Mouse (Mus musculus) lung, postnatal 36 days (tissue): Measurements from ENCODE around the gene Ttll5.

Experiments
- DNase-seq: peaks from one replicate; pipeline ENCODE4 v3.0.0; 2022; ENCODE audit warnings: mixed read lengths

The Ttll5 gene

DNA sequence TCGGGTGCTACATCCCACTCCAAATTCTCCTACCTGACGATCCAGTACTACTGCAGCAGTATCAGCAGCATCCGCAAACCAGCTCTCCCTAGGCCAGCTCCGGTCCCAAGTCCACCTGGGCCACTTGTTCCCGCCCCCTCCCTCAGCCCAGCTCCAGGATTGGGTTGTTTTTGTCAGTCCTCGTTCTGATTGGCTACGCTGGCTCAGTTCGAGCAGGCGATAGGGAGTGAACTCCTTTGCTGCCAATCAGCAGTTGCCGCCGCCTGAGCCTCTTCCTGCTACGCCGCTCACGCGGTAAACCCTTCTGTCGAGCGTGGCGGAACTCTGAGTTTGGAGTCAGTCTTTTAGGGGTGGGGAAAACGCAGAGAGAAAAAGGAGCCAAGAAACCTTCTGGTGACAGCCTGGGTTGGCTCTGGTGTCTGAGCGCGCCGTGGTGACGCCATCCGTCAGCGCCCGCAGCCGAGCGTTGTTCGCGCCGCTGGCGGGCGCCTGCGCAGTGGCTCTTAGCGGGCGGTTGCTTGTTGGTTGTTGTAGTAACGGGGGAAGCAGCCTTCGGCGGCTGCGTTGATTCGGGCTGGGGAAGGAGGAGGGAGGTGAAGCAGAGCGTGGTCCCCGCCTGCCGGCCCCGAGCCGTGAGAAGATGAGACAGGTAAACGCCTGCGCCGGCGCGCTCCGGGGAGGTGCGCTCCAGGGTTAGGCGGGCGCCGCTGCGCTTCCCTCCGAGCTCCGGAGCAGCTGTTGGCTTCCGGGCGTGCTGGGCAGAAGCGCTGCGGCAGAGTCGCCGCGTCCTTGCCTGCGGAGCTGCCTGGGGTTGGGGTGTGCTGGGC, at the start of gene Ttll5, which contains the start of gene Erg28:
Gene Ttll5 (plus strand): TSS at position 222 of the 827 bp plus-strand sequence.
Gene Erg28 (minus strand): TSS at position 113 of the 827 bp plus-strand sequence.
- DNase-seq: peak; percentile 95

DNA sequence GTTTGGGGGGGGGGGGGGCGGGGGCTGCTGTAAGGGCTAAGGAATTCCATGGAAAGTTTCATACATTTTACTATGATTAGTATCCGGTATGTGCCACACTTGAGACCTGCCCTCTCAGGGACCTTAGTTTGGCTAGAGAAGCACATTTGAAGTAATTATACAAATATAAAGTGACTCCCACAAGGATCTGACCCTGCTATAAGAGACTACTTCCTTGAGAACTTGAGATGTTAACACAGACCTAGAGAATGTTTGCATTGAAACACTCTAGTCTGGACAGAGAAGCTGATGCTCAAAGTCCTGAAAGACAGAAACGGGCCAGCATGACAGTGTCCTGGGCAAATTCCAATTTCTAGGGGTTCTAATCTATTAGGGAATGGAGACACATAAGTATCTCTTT, 45.5 kb upstream of the Ttll5 start:
- DNase-seq: no peak

DNA sequence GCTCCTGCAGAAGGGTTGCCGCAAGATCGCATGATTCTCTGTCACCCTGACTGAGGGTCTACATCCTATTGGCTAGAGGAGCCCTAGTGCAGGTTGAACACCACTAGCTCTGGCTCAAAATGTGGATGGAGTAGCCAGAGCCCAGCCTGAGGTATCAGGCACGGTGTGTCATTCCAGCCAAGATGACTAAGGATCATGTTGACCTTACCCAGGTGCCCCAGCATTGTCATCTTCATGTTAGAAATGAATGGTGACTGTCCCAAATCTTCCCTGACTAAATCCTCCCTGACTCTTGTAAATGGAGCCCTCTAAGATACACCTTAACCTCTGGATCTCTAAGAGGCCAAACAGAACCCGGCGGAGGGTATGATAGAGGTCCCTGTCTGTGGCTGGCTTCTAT, 44.8 kb upstream of the Ttll5 start:
- DNase-seq: no peak

DNA sequence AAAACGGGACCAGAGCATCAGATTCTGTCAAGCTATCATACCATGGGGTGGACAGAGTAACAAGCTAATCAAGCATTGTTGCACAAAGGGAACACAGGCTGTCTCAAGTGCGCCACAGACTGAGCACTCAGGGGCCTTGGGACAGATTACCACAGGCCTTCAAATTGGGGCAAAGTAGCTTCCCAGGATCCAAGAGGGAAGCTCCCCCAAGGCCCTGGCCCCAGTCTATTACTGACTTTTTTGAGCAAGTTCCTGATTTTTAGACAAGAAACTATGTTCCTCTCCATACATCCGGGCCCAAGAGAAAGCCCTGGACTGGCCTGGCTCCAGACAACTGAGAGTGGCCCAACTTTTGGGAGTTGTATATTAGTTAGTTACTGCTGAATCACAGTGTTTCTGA, 42.9 kb upstream of the Ttll5 start:
- DNase-seq: no peak

DNA sequence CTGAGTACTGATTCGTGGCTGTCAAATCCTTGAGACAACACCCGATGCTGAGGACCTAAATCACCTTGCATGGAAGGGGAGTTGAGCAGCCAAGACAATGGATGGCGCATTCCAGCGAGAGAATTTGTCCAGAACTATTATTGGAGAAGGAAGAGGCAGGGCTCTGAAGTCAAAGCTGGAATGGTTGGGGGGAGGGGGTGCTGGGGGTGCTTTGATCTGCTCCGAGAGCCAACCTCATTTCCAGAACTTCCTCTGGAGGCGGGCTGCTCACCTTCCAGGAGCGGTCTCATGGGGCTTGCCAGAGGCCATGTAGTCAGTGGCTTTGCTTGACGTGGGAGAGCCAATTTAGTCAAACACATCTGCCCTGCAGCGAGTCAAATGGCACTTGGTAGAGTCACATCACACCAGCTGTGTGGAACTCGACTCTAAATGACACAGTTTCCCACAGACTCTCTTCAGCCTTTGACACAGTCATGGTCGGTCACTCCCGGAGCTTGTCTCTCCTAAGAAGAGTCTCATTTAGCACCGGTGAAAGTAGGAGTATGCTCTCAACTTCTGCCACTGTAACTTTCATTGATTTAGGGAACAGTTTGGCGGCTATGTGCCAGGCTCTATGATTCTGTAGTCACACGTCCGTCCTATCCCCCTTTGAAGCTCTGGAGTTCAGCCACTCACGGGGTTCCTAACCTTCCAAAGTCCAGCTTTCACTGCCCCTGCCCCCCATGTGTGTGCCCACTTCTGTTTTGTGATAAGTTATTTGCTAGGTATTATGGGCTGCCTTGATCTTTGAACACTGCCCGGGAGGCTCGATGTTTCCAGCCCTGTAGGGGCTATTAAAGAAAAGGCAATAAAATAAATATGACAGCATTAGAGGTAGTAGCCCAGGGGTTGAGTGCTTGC, 39.3 kb upstream of the Ttll5 start:
- DNase-seq: no peak

DNA sequence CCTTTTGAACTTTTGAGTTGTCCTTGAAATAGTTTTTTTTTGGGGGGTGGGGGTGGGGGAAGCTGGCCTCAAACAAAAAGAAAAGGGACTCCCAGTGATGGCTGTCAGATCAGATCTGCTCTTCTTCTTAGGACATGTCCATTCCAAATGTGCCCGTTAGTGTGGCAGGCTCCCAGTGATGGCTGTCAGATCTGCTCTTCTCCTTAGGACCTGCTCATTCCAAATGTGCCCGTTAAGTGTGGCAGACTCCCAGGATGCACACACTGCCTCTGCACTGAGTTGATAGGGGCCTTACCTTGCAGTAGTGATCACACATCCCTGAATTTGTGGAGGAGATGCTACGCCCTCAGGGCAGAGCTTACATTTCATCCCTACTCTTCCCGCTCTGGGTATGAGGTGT, 32.3 kb upstream of the Ttll5 start:
- no peak for DNase-seq

DNA sequence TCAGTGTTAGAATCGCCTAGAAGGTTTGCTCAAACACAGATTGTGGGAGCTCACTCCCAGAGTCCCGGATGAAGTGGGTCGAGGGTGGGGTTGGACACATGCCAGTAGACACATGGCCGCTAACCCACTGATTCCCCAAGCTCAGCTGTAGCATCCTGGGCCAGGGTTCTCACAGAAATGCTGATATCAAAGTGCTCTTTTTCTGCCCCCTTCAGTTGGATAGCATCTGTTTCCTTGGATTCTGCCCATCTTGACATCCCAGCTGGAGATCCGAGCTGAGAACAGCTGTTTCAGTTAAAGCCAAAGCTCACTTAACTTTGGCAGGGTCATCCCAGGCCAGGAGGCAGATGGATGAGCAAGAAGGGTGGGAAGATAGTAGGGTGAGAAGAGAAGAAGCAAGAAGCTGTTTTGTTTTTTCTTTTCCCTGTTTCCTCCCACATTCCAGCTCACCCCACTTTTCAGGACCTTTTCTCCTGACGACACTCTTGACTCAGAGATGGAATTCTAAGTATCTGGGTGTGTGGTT, 31.6 kb upstream of the Ttll5 start:
- DNase-seq: peak; percentile 54

DNA sequence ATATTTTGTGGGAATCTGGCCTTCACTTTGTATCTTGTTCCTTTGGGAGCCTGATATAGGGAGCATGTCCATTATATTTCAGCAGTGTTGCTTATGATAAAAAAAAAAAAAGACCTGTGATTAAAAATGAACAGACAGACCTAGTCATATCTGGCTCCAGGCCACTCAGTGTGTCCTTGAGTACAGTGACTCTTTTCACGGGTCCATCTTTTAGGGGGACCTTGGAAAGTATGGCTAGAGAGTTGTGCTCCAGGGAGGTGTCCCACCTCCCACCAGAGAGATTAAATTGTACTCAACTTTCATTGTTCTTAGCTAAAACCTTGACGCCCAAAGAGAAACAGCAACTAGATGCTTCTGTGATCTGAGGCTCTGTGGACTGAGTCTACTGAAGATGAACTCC, 30.4 kb upstream of the Ttll5 start:
- no peak for DNase-seq

DNA sequence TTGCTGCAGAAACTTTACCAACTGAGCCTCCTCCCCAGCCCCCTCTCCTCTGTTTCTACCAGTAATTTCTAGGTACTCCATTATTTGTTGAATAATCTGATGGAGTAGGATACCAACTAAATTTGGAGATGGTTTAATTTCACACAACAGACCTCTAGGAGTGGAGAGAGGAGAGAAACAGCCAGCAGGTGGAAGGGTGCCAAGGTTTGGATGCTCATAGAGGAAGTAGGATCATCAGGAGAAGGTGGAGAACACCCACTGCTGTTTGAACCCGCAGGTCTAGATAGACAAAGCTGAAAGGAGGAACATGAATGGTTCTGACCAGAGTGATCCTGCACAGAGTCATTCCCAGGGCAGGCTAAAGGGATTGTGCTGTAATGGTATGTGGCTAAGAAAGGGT, 28.9 kb upstream of the Ttll5 start:
- no peak for DNase-seq

DNA sequence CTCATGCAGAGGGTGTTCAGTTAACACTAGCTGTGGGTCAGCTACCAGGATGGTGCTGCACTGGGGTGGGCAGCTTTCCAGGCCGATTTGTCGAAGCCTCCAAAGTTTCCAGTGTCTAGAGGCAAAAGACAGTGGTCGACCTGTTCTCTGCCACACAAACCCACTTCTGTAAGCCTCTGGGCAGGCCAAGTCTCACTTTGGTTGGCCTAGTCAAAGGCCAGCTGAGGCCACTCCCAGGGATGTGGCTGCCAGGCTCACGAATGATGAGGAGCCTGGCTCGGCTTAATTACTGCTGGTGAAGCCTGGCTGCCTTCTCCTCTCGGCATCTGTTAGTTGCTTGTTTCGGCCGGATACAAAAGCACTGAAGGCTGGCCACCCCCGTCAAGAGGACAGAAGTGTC, 24.4 kb upstream of the Ttll5 start:
- DNase-seq: peak; percentile 11

DNA sequence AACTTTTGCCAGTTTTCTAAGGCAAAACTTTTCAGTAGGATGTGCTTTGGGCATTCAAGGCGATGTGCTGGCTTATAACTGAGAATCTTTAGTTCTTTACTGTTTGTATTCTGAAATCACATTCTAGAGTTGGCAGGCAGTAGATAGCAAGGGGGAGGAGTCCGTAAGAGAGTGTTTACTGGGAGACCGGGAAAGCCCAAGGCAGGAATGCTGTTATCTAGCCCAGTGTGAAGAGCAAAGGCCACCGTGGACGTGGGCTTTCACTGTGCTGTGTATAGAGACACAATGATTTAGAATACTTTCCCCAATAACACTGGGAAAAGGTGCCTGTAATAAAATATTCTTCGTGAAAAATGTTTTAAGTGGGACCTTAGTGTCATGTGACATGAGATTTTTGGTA, 14.7 kb upstream of the Ttll5 start:
- DNase-seq: peak; percentile 64

DNA sequence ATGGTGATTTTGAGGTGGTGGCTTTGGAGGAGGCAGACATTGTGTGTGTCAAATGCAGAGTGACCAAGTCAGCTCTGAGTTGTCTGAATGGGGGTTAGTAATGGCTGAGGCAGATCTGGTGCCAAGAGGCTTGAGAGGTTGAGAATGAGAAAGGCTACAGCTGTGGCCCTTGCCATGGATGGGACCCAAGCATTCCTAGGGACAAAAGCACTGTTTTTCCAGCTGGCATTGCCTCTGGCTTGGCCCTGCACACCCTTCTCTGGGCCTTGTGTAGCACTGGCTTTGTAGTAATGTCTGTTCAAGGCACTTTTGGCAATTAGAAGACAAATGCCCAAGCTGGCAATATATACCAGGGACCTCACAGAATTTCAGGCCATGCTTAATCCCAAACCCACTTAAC, 13.5 kb upstream of the Ttll5 start:
- DNase-seq: no peak

DNA sequence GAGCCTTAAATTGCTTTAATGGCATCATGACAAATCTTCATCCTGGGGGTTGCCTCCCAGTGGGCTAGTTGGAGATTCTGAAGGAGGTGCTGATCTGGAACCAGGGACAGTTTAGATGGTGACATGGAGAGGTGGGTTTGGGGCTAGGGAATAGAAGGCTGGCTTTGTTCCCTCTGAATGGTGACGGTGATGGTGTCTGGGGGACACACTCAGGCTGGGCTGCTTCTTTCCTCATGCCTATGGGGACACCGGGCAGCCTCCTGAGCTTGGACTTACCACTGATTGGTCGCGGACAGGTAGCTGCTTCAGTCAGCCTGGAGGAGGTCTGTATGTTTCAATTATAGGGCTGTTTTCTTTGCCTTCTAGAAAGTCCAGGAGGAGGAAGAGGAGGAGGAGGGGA, 12.8 kb upstream of the Ttll5 start:
- DNase-seq: no peak

DNA sequence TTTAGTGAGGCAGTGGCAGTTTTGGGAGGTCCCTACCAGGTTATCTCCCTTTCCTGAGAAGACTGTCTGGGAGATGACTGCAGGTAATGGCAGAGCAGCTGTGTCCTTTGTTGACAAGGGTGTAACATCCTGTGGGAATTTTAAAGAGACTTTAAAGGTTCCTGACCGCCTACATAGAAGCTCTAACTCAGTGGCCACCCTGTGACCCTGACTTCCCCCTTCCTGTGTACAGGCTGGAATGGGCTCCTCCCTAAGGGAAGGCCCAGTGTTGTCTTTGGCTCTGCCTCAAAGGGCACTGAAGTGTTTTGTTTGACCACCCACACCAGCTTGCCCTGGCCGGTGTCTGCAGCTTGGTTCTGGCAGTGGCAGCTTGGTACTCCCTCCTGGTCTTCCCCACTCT, 10.9 kb upstream of the Ttll5 start:
- peak; percentile 84 for DNase-seq

DNA sequence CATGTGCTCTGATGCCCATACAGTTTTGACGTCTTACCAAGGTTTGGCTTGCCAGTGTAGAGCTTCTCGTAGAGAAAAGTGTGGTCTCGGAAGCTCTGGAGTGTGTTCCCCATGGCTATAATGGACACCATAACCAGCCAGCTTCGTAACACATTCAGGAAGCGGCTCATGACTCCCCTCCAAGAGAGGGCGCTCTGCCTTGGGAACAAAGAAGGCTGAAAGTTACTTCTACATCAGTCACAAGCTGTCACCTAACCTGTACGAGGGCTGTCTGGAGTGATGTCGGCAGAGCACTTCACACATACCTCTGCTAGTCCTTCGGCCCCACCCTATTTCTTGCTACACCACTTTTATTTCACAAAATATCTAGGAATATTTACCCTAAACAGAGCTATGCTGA, 2.4 kb upstream of the Ttll5 start:
- peak; percentile 32 for DNase-seq

DNA sequence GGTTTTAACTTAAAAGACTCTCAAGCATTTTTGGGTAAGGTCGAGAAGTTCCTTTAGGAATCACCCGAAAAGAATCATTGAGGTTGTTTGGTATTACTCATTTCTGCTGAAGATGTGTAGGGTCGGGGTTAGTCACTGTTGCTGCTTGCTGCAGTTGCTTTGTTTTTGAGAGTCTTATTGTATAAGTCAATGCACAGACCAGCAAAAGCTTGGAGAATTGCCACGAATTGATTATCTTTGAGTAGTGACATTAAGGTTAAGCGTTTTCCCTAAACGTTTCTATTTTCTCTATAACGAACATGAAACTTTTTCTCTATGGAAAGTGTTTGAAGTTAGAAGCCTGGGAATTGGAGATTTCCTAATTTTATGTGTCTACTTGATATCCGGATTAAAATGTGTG, 902 bp downstream of the Ttll5 start:
- DNase-seq: no peak

DNA sequence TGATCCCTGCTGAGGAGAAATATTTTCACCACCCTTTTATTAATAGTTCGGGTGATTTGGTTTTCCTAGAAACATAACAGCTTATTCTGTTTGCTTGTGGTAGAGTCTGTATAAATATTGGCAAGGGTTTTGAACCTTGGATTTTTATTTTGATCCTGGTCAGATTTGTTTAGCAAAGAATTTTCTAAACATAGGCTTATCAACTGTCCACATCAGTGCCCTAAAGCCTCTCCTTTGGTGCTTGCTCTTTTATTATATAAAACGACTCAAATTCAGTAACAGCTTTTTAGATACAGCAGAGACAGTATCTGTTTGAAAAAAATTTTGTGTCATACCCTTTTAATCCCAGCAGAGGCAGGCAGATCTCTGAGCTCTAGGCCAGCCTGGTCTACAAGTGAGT, 1.4 kb downstream of the Ttll5 start:
- DNase-seq: no peak

DNA sequence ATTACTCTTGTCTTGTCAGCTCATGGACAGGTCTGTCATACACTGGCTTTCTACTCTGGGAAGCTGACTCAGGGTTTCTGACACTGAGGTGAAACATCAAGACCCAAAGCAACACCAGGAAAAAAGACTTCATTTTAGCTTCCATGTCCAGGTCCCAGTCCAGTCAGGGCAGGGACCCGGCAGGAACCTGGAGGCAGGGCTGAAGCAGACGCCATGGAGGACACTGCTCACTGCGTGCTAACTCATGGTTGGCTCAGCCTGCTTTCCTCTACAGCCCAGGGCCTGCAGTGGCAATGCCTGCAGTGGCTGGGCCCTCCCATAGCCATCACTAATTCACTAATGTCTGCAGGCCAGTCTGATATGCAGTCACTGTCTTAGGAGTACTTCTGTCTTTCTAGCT, 4.4 kb downstream of the Ttll5 start:
- no peak for DNase-seq

DNA sequence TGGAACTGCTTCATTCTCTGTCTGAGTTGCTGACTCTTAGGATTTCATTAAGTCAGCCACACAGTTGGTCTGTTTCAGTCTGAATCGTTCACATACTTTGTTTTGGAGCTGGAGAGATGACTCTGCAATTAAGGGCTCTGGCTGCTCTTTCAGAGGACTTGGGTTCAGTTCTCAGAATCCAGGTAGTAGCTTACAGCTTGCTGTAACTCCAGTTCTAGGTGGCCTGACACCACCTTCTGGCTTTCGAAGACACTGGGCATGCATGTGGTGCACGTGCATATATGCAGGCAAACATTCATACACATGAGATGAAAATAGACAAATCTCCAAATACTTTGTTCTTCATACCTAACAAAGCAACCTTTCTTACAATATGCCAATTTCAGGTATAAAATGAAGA, 5.4 kb downstream of the Ttll5 start:
- no peak for DNase-seq

DNA sequence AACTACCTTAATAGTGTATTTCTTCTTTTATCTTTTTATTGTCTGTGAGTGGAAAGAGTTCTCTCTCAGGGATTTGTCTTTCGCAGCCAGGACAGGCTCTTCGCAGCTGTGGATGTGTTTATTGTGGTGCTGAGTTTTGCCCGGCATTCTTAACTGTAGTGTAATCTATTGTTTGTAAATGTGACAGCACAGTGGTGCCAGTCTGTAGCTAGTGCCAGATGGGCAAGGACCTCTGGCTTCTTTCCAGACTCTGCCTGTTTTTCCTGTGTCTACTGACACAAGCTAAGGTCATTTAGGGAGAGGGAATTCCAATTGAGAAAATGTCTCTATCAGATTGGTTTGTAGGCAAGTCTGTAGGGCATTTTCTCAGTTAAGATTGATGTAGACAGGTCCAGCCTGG, 6.2 kb downstream of the Ttll5 start:
- DNase-seq: peak; percentile 72

DNA sequence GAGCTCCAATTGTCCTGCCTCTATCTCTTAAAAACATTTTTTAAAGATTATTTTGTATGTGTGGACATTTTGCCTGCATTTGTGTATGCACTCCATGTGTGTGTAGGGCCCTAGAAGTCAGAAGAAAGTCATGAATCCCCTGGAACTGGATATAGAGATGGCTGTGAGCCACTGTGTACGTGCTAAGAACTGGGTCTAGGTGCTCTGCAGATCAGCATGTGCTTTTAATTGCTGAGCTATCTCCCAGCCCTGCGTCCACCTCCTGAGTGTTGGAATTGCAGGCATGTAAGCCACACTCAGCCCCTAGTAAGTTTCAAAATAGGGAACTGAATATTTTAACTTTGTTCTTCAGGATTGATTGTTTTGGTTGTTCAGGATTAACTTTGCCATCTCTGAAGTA, 10.1 kb downstream of the Ttll5 start:
- DNase-seq: no peak

DNA sequence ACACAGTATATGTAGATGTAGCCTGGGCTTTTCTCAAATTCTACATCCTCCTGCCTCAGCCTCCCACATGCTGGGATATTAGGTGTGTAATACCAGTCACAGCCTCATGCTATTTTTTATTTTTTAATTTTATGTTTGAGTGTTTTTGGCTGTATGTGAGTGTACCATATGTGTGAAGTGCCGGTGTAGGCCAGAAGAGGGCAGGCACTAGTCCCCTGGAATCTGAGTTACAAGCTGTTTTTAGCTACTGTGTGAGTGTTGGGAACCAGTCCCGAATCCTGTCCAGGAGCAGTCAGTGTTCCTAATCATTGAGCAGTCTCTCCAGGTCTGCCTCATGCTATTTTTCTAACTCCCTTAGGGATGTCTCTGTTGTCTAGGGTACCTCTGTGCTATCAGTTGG, 13.3 kb downstream of the Ttll5 start:
- DNase-seq: no peak

DNA sequence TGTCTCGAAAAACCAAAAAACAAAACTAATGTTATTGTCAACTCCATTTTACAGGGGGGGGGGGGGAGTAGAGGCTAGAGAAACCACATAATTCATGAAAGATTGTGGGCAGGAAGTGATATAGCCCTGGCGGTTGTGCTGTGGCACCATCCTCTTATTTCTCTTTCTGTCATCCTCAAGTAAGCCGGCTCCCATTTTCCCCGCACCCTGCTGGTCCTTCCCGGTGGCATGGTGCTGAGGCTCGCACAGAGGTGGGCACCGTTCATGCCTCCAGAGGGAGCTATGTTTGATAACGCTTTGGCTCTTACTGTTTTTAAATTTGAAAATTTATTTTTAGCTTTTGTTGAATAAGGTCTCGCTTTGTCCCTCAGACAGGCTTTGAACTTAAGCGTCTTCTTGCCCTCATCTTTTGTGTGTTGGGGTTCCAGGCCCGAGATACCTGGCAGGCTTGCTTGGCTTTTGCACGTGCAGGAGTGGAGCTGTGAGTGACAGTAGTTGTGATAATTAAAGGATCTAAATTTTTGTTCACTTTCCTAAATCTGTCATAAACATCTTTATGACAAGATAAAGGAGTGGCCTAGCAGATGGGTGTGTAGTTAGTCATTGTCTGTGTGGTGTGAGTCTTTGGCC, 15.0 kb downstream of the Ttll5 start:
- no peak for DNase-seq
